Mouse (Mus musculus) cerebellum, postnatal 10 days (tissue): Measurements from ENCODE around the gene Sncg.
"Not testable (repeated sequence)": the region's sequence is repeated elsewhere in the genome, so short reads cannot be mapped to it uniquely, and the experiment has no call there.

ENCODE experiments used
- DNase-seq, 2 experiments: peaks; one replicate each; pipeline ENCODE4 v3.0.0; 2021; ENCODE audit warnings: mixed read lengths in 2 of 2

Gene Sncg

GRCm38 (mm10) chr14:34374577-34374976 lies at the start of gene Sncg:
Gene Sncg, minus strand, starts transcription at chr14:34374789.
- DNase-seq: peak in 1 of 2 experiments; percentile 9

DNA sequence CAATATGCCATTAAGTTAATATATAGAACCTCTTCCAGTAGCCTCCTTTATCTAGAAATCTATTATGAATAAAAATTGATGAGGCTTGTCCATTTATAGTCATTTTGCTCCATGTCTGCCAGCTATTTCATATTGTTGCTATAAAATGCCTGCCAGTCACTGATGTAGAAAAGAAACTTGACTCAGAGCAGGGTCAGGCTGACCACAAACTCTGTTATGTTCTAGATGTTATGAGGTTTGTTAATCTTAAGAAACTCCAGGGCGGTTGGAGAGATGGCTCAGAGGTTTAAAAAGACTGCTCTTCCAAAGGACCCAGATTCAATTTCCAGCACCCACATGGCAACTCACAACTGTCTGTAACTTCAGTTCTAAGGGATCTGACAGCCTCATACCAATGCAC lies 46.5 kb upstream of the Sncg start:
- DNase-seq: no peak

DNA sequence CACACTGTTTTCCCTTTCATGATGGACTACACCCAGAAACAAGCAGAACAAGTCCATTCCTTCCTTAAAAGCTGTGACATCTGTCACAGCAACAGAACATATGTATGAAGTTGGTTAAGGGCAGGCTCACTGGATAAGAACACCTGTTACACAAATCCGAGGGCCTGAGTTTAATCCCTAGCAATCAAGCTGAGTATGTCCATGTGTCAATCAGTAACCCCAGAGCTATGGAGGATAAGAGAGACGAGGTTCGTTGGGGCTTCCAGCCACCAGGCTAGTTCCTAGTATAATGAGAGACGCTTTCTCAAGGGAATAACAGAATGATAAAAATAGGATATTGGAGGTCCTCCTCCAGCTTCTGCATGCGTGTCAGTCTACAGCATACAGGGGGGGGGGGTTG lies 42.9 kb upstream of the Sncg start:
- DNase-seq: no peak

GRCm38 (mm10) chr14:34416946-34417345 lies 42.4 kb upstream of the Sncg start:
- DNase-seq: not testable (repeated sequence)

DNA sequence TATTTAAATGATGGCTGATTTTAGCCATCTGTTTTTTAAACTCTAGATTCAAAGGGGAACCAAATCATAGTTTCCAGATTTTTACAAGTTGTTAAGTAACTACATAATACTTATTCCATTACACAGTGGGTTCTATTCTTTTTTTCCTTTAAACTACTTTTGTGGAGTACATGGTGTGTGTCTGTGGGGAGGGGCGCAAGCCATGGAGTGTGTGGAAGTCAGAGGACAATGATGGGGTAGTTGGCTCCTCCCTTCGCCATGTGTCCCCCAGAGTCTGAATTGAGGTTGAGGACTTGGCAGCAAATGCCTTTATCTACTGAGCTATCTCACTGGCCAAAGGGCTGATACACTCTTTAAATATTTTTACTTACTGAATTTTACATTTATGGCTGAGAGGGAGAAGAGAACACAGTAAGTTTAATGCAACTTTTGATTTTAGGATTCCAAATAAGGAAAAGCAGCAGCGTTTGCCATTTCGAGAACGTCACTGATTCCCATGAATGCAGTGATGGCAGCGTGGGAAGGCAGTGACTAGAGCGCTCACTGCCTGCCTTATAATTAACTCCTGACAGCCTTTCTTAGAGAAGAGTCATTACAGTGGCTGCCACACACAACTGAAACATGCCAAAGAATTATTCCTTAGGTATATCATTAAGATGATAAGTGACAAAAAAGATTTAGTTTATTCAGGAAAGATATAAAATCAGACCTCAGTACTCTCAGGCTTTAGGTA lies 37.7 kb upstream of the Sncg start:
- no peak for DNase-seq

DNA sequence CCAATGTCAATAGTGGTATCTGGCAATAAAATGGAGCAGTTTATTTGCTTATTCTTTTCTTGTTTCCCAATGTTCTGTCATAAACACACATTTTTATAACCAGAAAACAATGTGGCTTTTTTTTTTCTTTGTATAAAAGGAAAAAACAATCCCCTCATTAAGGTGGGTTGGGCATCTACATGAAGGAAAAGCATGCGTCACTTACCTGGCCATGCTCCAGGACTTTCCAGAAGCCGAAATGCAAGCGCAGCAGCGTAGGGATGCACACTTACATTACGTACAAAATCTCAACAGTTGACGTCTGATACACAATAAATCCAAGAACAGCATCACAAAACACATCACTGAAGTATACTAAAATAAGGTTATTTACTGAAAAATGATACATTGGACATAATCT lies 36.1 kb upstream of the Sncg start:
- no peak for DNase-seq

DNA sequence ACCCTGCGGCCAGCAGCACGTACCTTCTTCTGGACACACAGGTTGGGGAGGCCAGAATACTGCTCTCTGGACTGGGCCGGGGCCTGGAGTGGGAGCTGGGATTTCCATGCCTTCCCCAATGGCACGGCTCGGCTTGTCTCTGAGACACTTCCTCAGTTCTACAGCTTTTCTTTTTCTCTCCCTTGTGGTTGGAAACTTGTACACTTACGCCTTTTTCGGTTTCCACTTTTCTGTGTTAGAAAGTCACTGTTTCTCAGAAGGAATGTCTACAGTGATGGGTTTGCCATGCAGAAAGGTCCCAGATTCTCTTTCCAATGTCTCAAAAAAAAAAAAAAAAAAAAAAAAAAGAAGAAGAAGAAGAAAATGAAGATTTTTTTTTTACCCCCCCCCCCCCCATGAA lies 28.8 kb upstream of the Sncg start:
- no peak for DNase-seq

DNA sequence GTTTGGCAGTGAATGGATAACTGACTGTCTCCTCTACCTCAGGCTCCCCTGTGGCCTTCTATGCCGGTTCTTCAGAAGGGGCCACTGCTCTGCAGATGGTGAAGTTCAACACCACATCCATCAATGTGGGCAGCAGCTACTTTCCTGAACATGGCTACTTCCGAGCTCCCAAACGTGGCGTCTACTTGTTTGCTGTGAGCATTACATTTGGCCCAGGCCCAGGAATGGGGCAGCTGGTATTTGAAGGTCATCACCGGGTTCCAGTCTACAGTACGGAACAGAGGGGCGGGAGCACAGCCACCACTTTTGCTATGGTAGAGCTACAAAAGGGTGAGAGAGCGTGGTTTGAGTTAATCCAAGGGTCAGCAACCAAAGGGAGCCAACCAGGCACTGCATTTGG lies 28.3 kb upstream of the Sncg start:
- peak in 1 of 2 experiments; percentile 19 for DNase-seq

- DNase-seq: peak; percentile 79 to 85
Observed at GRCm38 (mm10) chr14:34401135-34401534, 26.5 kb upstream of the Sncg start.

- no peak for DNase-seq
Observed at GRCm38 (mm10) chr14:34400021-34400420, 25.4 kb upstream of the Sncg start.

DNA sequence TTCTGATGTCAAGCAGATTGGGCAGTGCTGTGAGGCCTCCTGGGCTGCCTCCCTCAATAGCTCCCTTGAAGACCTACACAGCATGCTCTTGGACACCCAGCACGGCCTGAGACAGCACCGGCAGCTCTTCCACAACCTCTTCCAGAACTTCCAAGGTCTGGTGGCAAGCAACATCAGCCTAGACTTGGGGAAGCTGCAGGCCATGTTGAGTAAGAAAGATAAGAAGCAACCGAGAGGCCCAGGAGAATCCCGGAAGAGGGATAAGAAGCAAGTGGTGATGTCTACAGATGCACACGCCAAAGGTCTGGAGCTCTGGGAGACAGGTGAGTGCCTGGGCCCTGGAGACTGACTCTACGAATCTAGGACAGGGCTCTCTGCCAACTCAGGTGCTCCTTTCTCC lies 24.7 kb upstream of the Sncg start:
- DNase-seq: no peak

DNA sequence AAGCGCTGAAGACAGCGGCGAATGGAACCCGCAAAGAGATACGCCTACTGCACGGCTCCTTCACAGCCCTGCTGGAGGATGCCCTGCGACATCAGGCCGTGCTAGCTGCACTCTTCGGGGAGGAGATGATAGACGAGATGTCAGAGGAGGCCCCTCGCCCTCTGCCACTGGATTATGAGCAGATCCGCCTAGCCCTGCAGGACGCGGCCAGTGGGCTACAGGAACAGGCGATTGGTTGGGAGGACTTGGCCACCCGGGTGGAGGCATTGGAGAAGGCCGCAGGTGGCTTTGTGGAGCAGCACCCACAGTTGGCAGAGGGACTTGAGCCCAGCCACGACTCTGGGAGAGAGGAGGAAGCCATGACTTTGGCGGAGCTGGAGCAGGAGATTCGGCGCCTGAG lies 24.3 kb upstream of the Sncg start:
- no peak for DNase-seq

- peak; percentile 15 to 42 for DNase-seq
Observed at GRCm38 (mm10) chr14:34397871-34398270, 23.3 kb upstream of the Sncg start.

GRCm38 (mm10) chr14:34393295-34393694 lies 18.7 kb upstream of the Sncg start:
- DNase-seq: no peak

GRCm38 (mm10) chr14:34382921-34383704 lies 8.5 kb upstream of the Sncg start:
- DNase-seq: no peak

DNA sequence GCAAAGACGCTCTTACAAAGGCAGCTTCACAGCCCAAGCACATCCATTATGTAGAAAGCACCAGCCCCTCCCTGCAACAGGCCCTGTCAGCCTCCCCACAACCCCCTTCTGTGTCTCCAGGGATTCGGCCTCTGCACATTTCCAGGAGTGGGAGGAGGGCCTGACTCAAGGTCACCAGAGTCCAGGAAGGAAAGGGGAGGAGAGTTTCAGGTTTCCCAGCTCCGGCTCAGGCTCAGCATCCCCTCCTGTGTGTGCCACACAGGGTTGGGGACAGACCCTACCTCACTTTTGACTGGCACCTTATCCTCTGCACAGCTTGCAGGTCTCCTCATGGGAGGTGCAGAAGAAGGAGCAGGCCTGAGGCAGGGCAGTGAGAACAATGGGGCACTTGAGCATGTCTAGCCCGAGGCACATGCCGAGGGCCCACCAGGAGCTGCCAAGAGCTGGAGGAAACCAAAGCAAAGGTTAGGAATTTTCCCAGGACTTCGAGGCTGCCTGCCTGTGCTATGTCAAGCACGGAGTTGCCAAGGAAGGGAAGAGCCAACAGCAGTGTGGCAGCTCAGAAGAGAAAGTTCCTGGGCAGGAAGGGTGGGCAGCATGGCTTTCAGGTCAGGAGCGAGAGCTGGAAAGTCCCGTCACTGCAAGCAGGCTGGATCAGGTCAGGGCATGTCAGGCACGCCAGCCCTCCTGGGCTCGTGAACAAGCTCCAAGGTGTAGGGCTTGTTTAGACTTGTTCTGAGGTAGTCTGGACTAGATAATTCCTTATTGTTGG lies 4.2 kb upstream of the Sncg start:
- DNase-seq: peak in 1 of 2 experiments; percentile 15

DNA sequence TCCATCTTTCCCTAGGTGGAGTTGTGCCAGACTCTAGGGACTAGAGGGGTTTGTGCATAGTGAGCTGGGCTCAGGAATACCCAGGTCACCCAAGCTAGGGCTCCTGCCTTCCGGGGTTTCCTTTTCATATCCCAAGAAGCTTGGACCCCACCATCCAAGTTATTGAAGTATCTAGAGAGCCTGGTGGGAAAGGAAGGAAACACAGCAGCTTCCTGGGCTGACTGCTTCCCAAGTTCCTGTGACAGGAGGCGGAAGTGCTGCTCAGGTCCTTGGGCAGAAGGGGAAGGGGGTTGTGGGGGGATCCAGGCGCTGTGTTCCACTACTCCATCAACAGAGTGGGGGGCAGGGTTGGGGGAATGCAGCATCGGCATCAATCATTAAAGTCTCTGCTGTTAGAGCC lies 2.5 kb upstream of the Sncg start:
- DNase-seq: no peak

DNA sequence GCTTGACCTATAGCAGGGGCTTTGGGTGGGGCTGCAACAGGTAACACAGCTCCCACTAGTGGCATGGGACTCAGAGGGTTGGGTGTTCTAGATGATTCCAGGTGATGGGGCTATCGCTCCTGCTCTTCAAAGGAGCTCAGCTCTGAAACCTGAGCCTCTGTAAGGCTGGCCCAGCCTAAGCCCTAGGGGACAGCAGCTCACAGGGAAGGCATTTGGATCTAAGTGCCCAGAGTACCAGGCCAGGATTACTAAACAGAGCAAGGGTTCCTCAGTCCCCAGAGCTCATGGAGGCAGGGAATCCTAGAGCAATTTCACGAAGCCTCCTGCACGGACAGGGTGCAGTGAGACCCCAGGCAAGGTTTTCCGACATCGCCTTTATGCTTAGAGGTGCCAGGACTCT lies 1.4 kb upstream of the Sncg start:
- no peak for DNase-seq

GRCm38 (mm10) chr14:34375415-34375904 lies 871 bp upstream of the Sncg start, which contains the start of gene Mmrn2:
Gene Mmrn2, plus strand, starts transcription at chr14:34375465.
- DNase-seq: no peak

- DNase-seq: no peak
Observed at GRCm38 (mm10) chr14:34373581-34373980, 1.0 kb downstream of the Sncg start.

GRCm38 (mm10) chr14:34372646-34373045 lies 1.9 kb downstream of the Sncg start:
- DNase-seq: peak; percentile 79 to 83

DNA sequence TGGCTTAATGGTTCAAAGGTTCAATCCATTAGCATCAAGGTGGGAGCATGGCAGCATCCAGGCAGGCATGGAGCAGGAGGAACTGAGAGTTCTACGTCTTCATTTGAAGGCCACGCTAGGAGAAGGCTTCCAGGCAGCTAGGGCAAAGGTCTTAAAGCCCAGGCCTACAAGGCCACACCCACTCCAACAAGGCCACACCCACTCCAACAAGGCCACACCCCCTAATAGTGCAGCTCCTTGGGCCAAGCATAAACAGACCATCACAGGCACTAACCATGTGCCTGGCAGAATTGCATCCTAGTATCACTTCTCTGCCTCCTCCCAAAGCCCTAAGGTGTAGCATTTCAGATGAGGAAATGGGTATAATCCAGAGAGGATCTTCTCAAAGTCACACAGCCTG lies 2.8 kb downstream of the Sncg start:
- no peak for DNase-seq

DNA sequence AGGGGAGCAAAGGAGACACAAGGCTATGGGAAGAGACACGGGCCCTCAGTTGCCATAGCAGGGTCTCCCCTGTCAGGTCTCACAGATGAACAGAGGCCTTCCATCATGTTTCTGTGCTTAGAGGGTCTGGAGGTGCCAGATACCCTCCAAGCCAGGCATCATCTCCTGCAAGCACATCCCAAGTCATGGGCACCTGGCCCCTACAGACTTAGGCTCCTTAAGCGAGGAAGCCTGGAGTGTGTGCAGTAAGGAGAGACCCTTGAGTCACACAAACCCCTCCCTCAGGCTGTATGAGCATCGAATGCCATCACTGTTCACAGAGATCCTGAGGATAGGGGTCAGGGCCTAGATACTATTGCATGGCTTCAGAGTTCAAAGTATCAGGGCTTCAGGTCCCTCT lies 3.7 kb downstream of the Sncg start:
- no peak for DNase-seq
